Mouse (Mus musculus) B cell, adult 2 months (primary cell): ENCODE results near the gene Clcn5.

Source experiments
- DNase-seq, 2 experiments: peaks; one replicate each; pipeline ENCODE4 v3.0.0; 2022

The Clcn5 gene

GRCm38 (mm10) chrX:7188311-7188807 is 130.8 kb downstream of the Clcn5 start:
- DNase-seq: peak in 1 of 2 experiments; percentile 27

GRCm38 (mm10) chrX:7187455-7188310 is 131.5 kb downstream of the Clcn5 start:
- DNase-seq: no peak

GRCm38 (mm10) chrX:7170156-7170555 is 149.0 kb downstream of the Clcn5 start:
- DNase-seq: peak; percentile 54 to 65

- peak; percentile 33 to 36 for DNase-seq
Observed at GRCm38 (mm10) chrX:7168799-7169198, 150.4 kb downstream of the Clcn5 start.

- no peak for DNase-seq
Observed at GRCm38 (mm10) chrX:7157976-7158375, 161.2 kb downstream of the Clcn5 start.

- no peak for DNase-seq
Observed at GRCm38 (mm10) chrX:7156026-7156732, 163.0 kb downstream of the Clcn5 start.

GRCm38 (mm10) chrX:7150129-7150528 is 169.0 kb downstream of the Clcn5 start:
- DNase-seq: no peak

- DNase-seq: no peak
Observed at GRCm38 (mm10) chrX:7146156-7146555, 173.0 kb downstream of the Clcn5 start.

- DNase-seq: no peak
Observed at GRCm38 (mm10) chrX:7121618-7122280, 197.4 kb downstream of the Clcn5 start.

- no peak for DNase-seq
Observed at GRCm38 (mm10) chrX:7114885-7115284, 204.3 kb downstream of the Clcn5 start.
